Mouse (Mus musculus): ENCODE results near the gene P2rx5. TPM values are rescaled to one million over a fixed set of nuclear protein-coding genes. Genes with fewer than 3 reads are reported as not detected.

The P2rx5 gene
- polyA plus RNA-seq, 1 experiment: not detected

- H3K9me3 ChIP-seq (ENCODE audit: control insufficient read depth, low read length): no peaks in the 10 kb centered on the region
- H3K27me3 ChIP-seq (ENCODE audit: control insufficient read depth): no peaks in the 10 kb centered on the region; the same call in 1 of the 2 replicates
- no peaks in the 10 kb centered on the region for H3K4me1 ChIP-seq (ENCODE audit: control insufficient read depth)
- H3K4me3 ChIP-seq (replicated peaks): no peak overlapping the region
- no peaks in the 10 kb centered on the region for H3K36me3 ChIP-seq (ENCODE audit: control insufficient read depth)
- TF ChIP-seq GATA1 (IDR thresholded peaks at IDR 0.05; ENCODE audit: low read length): no peak
- no peak for TF ChIP-seq TAL1 (IDR thresholded peaks at IDR 0.05; ENCODE audit: low read length)
Measured at GRCm38 (mm10) chr11:73144261-73144681, 15.9 kb upstream of the P2rx5 start.

GRCm38 (mm10) chr11:73146026-73146974 is 13.9 kb upstream of the P2rx5 start:
- Histone ChIP-seq H3K36me3 (ENCODE audit: control insufficient read depth) (no peaks in the 10 kb centered on the region), H3K4me3 (replicated peaks) (no peak overlapping the region), H3K9me3 (ENCODE audit: control insufficient read depth, low read length) (no peaks in the 10 kb centered on the region), H3K27me3 (ENCODE audit: control insufficient read depth) (no peaks in the 10 kb centered on the region; the same call in 1 of the 2 replicates), H3K4me1 (ENCODE audit: control insufficient read depth) (no peaks in the 10 kb centered on the region)
- no peak for TF ChIP-seq GATA1 (IDR thresholded peaks at IDR 0.05; ENCODE audit: low read length)
- TF ChIP-seq TAL1 (IDR thresholded peaks at IDR 0.05; ENCODE audit: low read length): no peak

- Histone ChIP-seq H3K4me3 (replicated peaks) (no peak overlapping the region), H3K4me1 (ENCODE audit: control insufficient read depth) (no peaks in the 10 kb centered on the region), H3K36me3 (ENCODE audit: control insufficient read depth) (no peaks in the 10 kb centered on the region), H3K27me3 (ENCODE audit: control insufficient read depth) (no peaks in the 10 kb centered on the region; the same call in 1 of the 2 replicates), H3K9me3 (ENCODE audit: control insufficient read depth, low read length) (no peaks in the 10 kb centered on the region)
- TF ChIP-seq GATA1 (IDR thresholded peaks at IDR 0.05; ENCODE audit: low read length) (no peak), TAL1 (IDR thresholded peaks at IDR 0.05; ENCODE audit: low read length) (no peak)
Measured at GRCm38 (mm10) chr11:73146975-73147365, 13.3 kb upstream of the P2rx5 start.

GRCm38 (mm10) chr11:73148209-73148608 is 12.0 kb upstream of the P2rx5 start:
- H3K36me3 ChIP-seq (ENCODE audit: control insufficient read depth): no peaks in the 10 kb centered on the region
- no peaks in the 10 kb centered on the region for H3K9me3 ChIP-seq (ENCODE audit: control insufficient read depth, low read length)
- H3K4me1 ChIP-seq (ENCODE audit: control insufficient read depth): no peaks in the 10 kb centered on the region
- no peak for TF ChIP-seq GATA1 (IDR thresholded peaks at IDR 0.05; ENCODE audit: low read length)
- TF ChIP-seq TAL1 (IDR thresholded peaks at IDR 0.05; ENCODE audit: low read length): no peak
- no peaks in the 10 kb centered on the region; the same call in 1 of the 2 replicates for H3K27me3 ChIP-seq (ENCODE audit: control insufficient read depth)
- no peak overlapping the region for H3K4me3 ChIP-seq (replicated peaks)

- TF ChIP-seq TAL1 (IDR thresholded peaks at IDR 0.05; ENCODE audit: low read length): no peak
- no peak for TF ChIP-seq GATA1 (IDR thresholded peaks at IDR 0.05; ENCODE audit: low read length)
- Histone ChIP-seq H3K27me3 (ENCODE audit: control insufficient read depth) (peaks cover 27% of the 10 kb centered on the region), H3K4me1 (ENCODE audit: control insufficient read depth) (no peaks in the 10 kb centered on the region)
Measured at GRCm38 (mm10) chr11:73155071-73155470, 5.2 kb upstream of the P2rx5 start.

GRCm38 (mm10) chr11:73160811-73161200 is 585 bp downstream of the P2rx5 start:
- H3K27me3 ChIP-seq (ENCODE audit: control insufficient read depth): peaks cover 42% of the 10 kb centered on the region
- no peak for TF ChIP-seq TAL1 (IDR thresholded peaks at IDR 0.05; ENCODE audit: low read length)
- no peak for TF ChIP-seq GATA1 (IDR thresholded peaks at IDR 0.05; ENCODE audit: low read length)
- peaks cover 4% of the 10 kb centered on the region for H3K4me1 ChIP-seq (ENCODE audit: control insufficient read depth)
- H3K4me3 ChIP-seq (replicated peaks): no peak overlapping the region
- H3K9me3 ChIP-seq (ENCODE audit: control insufficient read depth, low read length): no peaks in the 10 kb centered on the region
- no peaks in the 10 kb centered on the region for H3K36me3 ChIP-seq (ENCODE audit: control insufficient read depth)

More at GRCm38 (mm10) chr11:73155071-73155470, 5.2 kb upstream of the P2rx5 start:
- Histone ChIP-seq H3K4me3 (replicated peaks) (no peak overlapping the region), H3K36me3 (ENCODE audit: control insufficient read depth) (no peaks in the 10 kb centered on the region), H3K9me3 (ENCODE audit: control insufficient read depth, low read length) (no peaks in the 10 kb centered on the region)

GRCm38 (mm10) chr11:73161616-73162015 is 1.4 kb downstream of the P2rx5 start:
- no peaks in the 10 kb centered on the region for H3K36me3 ChIP-seq (ENCODE audit: control insufficient read depth)
- H3K27me3 ChIP-seq (ENCODE audit: control insufficient read depth): peaks cover 42% of the 10 kb centered on the region
- no peak overlapping the region for H3K4me3 ChIP-seq (replicated peaks)
- peaks cover 4% of the 10 kb centered on the region for H3K4me1 ChIP-seq (ENCODE audit: control insufficient read depth)
- TF ChIP-seq GATA1 (IDR thresholded peaks at IDR 0.05; ENCODE audit: low read length) (no peak), TAL1 (IDR thresholded peaks at IDR 0.05; ENCODE audit: low read length) (no peak)
- H3K9me3 ChIP-seq (ENCODE audit: control insufficient read depth, low read length): no peaks in the 10 kb centered on the region

GRCm38 (mm10) chr11:73162284-73162683 is 2.1 kb downstream of the P2rx5 start:
- H3K36me3 ChIP-seq (ENCODE audit: control insufficient read depth): no peaks in the 10 kb centered on the region
- H3K4me1 ChIP-seq (ENCODE audit: control insufficient read depth): peaks cover 4% of the 10 kb centered on the region
- no peak overlapping the region for H3K4me3 ChIP-seq (replicated peaks)
- TF ChIP-seq TAL1 (IDR thresholded peaks at IDR 0.05; ENCODE audit: low read length): no peak
- no peak for TF ChIP-seq GATA1 (IDR thresholded peaks at IDR 0.05; ENCODE audit: low read length)
- no peaks in the 10 kb centered on the region for H3K9me3 ChIP-seq (ENCODE audit: control insufficient read depth, low read length)
- H3K27me3 ChIP-seq (ENCODE audit: control insufficient read depth): peaks cover 42% of the 10 kb centered on the region

- TF ChIP-seq GATA1 (IDR thresholded peaks at IDR 0.05; ENCODE audit: low read length) (no peak), TAL1 (IDR thresholded peaks at IDR 0.05; ENCODE audit: low read length) (no peak)
- Histone ChIP-seq H3K4me1 (ENCODE audit: control insufficient read depth) (peaks cover 16% of the 10 kb centered on the region), H3K36me3 (ENCODE audit: control insufficient read depth) (peaks cover 30% of the 10 kb centered on the region), H3K27me3 (ENCODE audit: control insufficient read depth) (no peaks in the 10 kb centered on the region), H3K9me3 (ENCODE audit: control insufficient read depth, low read length) (no peaks in the 10 kb centered on the region), H3K4me3 (replicated peaks) (no peak overlapping the region)
Measured at GRCm38 (mm10) chr11:73168071-73168470, 7.8 kb downstream of the P2rx5 start.
